Mouse (Mus musculus) layer of hippocampus, adult 18-20 months (tissue): Measurements from ENCODE around the gene Crygb. TPM values are rescaled to one million over a fixed set of nuclear protein-coding genes. Genes with fewer than 3 reads are reported as not detected.
"Not testable (repeated sequence)": the region's sequence is repeated elsewhere in the genome, so short reads cannot be mapped to it uniquely, and the experiment has no call there.

Source experiments
- DNase-seq, 2 experiments: peaks; one replicate each; pipeline ENCODE4 v3.0.0; 2022; ENCODE audit warnings: low spot score in 2 of 2
- total RNA-seq, 2 experiments: library from RNA; stranded (reverse); gene quantifications; 2 replicates each; pipeline ENCODE4 v1.2.3; 2021

The Crygb gene
- total RNA-seq, 2 experiments from 2014 or later: not detected

- DNase-seq: no peak
These were observed 8.5 kb downstream of the Crygb start, which contains the start of gene Crygc for GRCm38 (mm10) chr1:65073589-65073988. Crygc (minus strand) TSS chr1:65073689.

- DNase-seq: no peak
These were observed 14.2 kb downstream of the Crygb start for GRCm38 (mm10) chr1:65067842-65068241.

GRCm38 (mm10) chr1:65064201-65064600, 17.9 kb downstream of the Crygb start:
- no peak for DNase-seq

- no peak for DNase-seq
These were observed 18.7 kb downstream of the Crygb start, which contains the start of gene Crygd for GRCm38 (mm10) chr1:65063352-65063751. Crygd (minus strand) TSS chr1:65063452.

- DNase-seq: no peak
These were observed 29.9 kb downstream of the Crygb start for GRCm38 (mm10) chr1:65052140-65052539.

- no peak for DNase-seq
These were observed 30.4 kb downstream of the Crygb start for GRCm38 (mm10) chr1:65051696-65052095.

GRCm38 (mm10) chr1:65050952-65051351, 31.1 kb downstream of the Crygb start, which contains the start of gene Cryge:
Cryge (minus strand) TSS chr1:65051149.
- not testable (repeated sequence) for DNase-seq

- DNase-seq: peak; percentile 27 to 58
These were observed 33.3 kb downstream of the Crygb start for GRCm38 (mm10) chr1:65048781-65049180.

GRCm38 (mm10) chr1:65046401-65047109, 35.5 kb downstream of the Crygb start:
- DNase-seq: peak; percentile 13 to 60

- no peak for DNase-seq
These were observed 38.7 kb downstream of the Crygb start for GRCm38 (mm10) chr1:65043433-65043832.

- no peak for DNase-seq
These were observed 40.3 kb downstream of the Crygb start for GRCm38 (mm10) chr1:65041837-65042236.

- DNase-seq: no peak
These were observed 41.3 kb downstream of the Crygb start for GRCm38 (mm10) chr1:65040806-65041205.

- DNase-seq: no peak
These were observed 42.4 kb downstream of the Crygb start for GRCm38 (mm10) chr1:65039679-65040078.

- DNase-seq: no peak
These were observed 44.5 kb downstream of the Crygb start for GRCm38 (mm10) chr1:65037542-65037941.

- no peak for DNase-seq
These were observed 46.6 kb downstream of the Crygb start for GRCm38 (mm10) chr1:65035513-65035912.

GRCm38 (mm10) chr1:65032641-65033040, 49.4 kb downstream of the Crygb start, which contains the start of gene Akr1cl:
Akr1cl (minus strand) TSS chr1:65032759.
- no peak for DNase-seq

Other genes starting within 250 kb of the Crygb start
- gene Plekhm3, start 125.5 kb downstream of the Crygb start, total RNA-seq: 10 to 100 TPM; 36.9 to 39.7 TPM
- gene Akr1cl, start 49.5 kb downstream of the Crygb start, total RNA-seq: not detected
- not detected for gene Cryge, start 31.1 kb downstream of the Crygb start, total RNA-seq
- not detected for gene Crygd, start 18.8 kb downstream of the Crygb start, total RNA-seq
- not detected for gene Crygc, start 8.6 kb downstream of the Crygb start, total RNA-seq
- under 1 TPM in 1 of 2 experiments, not detected in 1; 0.48 TPM for gene Cryga, start 21.1 kb upstream of the Crygb start, total RNA-seq
- gene Gm28845, start 37.3 kb upstream of the Crygb start, total RNA-seq: under 1 TPM in 1 of 2 experiments, not detected in 1; 0.54 TPM
- gene D630023F18Rik, start 40.9 kb upstream of the Crygb start, total RNA-seq: 1 to 10 TPM; 9.3 to 9.5 TPM
- 10 to 100 TPM; 40.0 to 47.8 TPM for gene Idh1, start 104.2 kb upstream of the Crygb start, total RNA-seq
- 10 to 100 TPM; 39.2 to 42.2 TPM for gene Pikfyve, start 104.4 kb upstream of the Crygb start, total RNA-seq
- gene Pth2r, start 199.8 kb upstream of the Crygb start, total RNA-seq: under 1 TPM; 0.30 TPM